Mouse (Mus musculus): ENCODE results near the gene Doc2a. TPM values are rescaled to one million over a fixed set of nuclear protein-coding genes. Genes with fewer than 3 reads are reported as not detected.

Gene Doc2a
- polyA plus RNA-seq, 1 experiment from 2014 or later = 1.6 TPM

- H3K4me3 ChIP-seq (ENCODE audit: low read depth, low read length) = no peak overlapping the region
- TF ChIP-seq CTCF (IDR thresholded peaks at IDR 0.05; ENCODE audit: low read depth) = no peak
- WGBS = 30% methylated on average over 10 of the region's 10 CpGs
- H3K27ac ChIP-seq (ENCODE audit: low read depth, low read length) = no peak overlapping the region
- no peak overlapping the region for H3K4me2 ChIP-seq (replicated peaks; ENCODE audit: low read depth)
- H3K9ac ChIP-seq (ENCODE audit: low read depth, low read length) = no peak overlapping the region
- 0 out of 2 replicates have a peak, but pooled peaks have one; percentile 6 for ATAC-seq
- peaks cover 19% of the 10 kb centered on the region for H3K27me3 ChIP-seq (replicated peaks; ENCODE audit: control insufficient read depth, insufficient read depth, low read length)
- peaks cover 21% of the 10 kb centered on the region; the same call in 1 of the 2 replicates for H3K36me3 ChIP-seq (ENCODE audit: control insufficient read depth, insufficient read depth)
- H3K9me3 ChIP-seq (ENCODE audit: control insufficient read depth) = no peaks in the 10 kb centered on the region
- H3K4me1 ChIP-seq (replicated peaks; ENCODE audit: control insufficient read depth, insufficient read depth, low read length) = no peaks in the 10 kb centered on the region; the same call in 1 of the 2 replicates
These were observed 1.6 kb downstream of the Doc2a start for GRCm38 (mm10) chr7:126848794-126849193.

GRCm38 (mm10) chr7:126850161-126850560 is 2.9 kb downstream of the Doc2a start:
- Histone ChIP-seq H3K4me2 (replicated peaks; ENCODE audit: low read depth) (no peak overlapping the region), H3K4me1 (replicated peaks; ENCODE audit: control insufficient read depth, insufficient read depth, low read length) (no peaks in the 10 kb centered on the region; the same call in 1 of the 2 replicates), H3K4me3 (ENCODE audit: low read depth, low read length) (no peak overlapping the region), H3K9me3 (ENCODE audit: control insufficient read depth) (no peaks in the 10 kb centered on the region), H3K36me3 (ENCODE audit: control insufficient read depth, insufficient read depth) (peaks cover 32% of the 10 kb centered on the region; the same call in 1 of the 2 replicates), H3K27ac (ENCODE audit: low read depth, low read length) (no peak overlapping the region), H3K27me3 (replicated peaks; ENCODE audit: control insufficient read depth, insufficient read depth, low read length) (peaks cover 19% of the 10 kb centered on the region), H3K9ac (ENCODE audit: low read depth, low read length) (no peak overlapping the region)
- TF ChIP-seq CTCF (IDR thresholded peaks at IDR 0.05; ENCODE audit: low read depth) = no peak
- ATAC-seq = peak; percentile 76
- 34% methylated on average over 6 of the region's 6 CpGs for WGBS

GRCm38 (mm10) chr7:126851192-126851591 is 4.0 kb downstream of the Doc2a start:
- Histone ChIP-seq H3K36me3 (ENCODE audit: control insufficient read depth, insufficient read depth) (peaks cover 42% of the 10 kb centered on the region; the same call in 1 of the 2 replicates), H3K9me3 (ENCODE audit: control insufficient read depth) (no peaks in the 10 kb centered on the region), H3K27ac (ENCODE audit: low read depth, low read length) (no peak overlapping the region), H3K4me2 (replicated peaks; ENCODE audit: low read depth) (no peak overlapping the region), H3K27me3 (replicated peaks; ENCODE audit: control insufficient read depth, insufficient read depth, low read length) (peaks cover 19% of the 10 kb centered on the region), H3K9ac (ENCODE audit: low read depth, low read length) (no peak overlapping the region), H3K4me3 (ENCODE audit: low read depth, low read length) (no peak overlapping the region), H3K4me1 (replicated peaks; ENCODE audit: control insufficient read depth, insufficient read depth, low read length) (no peaks in the 10 kb centered on the region; the same call in 1 of the 2 replicates)
- WGBS = 67% methylated on average over 12 of the region's 12 CpGs
- no peak for TF ChIP-seq CTCF (IDR thresholded peaks at IDR 0.05; ENCODE audit: low read depth)
- no peak for ATAC-seq

GRCm38 (mm10) chr7:126853454-126853853 is 6.2 kb downstream of the Doc2a start:
- H3K4me3 ChIP-seq (ENCODE audit: low read depth, low read length) = no peak overlapping the region
- H3K36me3 ChIP-seq (ENCODE audit: control insufficient read depth, insufficient read depth) = peaks cover 65% of the 10 kb centered on the region; the same call in 1 of the 2 replicates
- H3K9ac ChIP-seq (ENCODE audit: low read depth, low read length) = no peak overlapping the region
- ATAC-seq = no peak
- no peak for TF ChIP-seq CTCF (IDR thresholded peaks at IDR 0.05; ENCODE audit: low read depth)
- H3K27ac ChIP-seq (ENCODE audit: low read depth, low read length) = no peak overlapping the region
- no peaks in the 10 kb centered on the region for H3K4me1 ChIP-seq (replicated peaks; ENCODE audit: control insufficient read depth, insufficient read depth, low read length)
- H3K27me3 ChIP-seq (replicated peaks; ENCODE audit: control insufficient read depth, insufficient read depth, low read length) = peaks cover 7% of the 10 kb centered on the region
- WGBS = 81% methylated on average over 5 of the region's 5 CpGs
- no peak overlapping the region for H3K4me2 ChIP-seq (replicated peaks; ENCODE audit: low read depth)
- no peaks in the 10 kb centered on the region for H3K9me3 ChIP-seq (ENCODE audit: control insufficient read depth)

- no peak for ATAC-seq
- H3K27ac ChIP-seq (ENCODE audit: low read depth, low read length) = no peak overlapping the region
- peaks cover 74% of the 10 kb centered on the region; the same call in 1 of the 2 replicates for H3K36me3 ChIP-seq (ENCODE audit: control insufficient read depth, insufficient read depth)
- no peak overlapping the region for H3K4me3 ChIP-seq (ENCODE audit: low read depth, low read length)
- 89% methylated on average over 3 of the region's 3 CpGs for WGBS
- TF ChIP-seq CTCF (IDR thresholded peaks at IDR 0.05; ENCODE audit: low read depth) = no peak
- no peaks in the 10 kb centered on the region for H3K9me3 ChIP-seq (ENCODE audit: control insufficient read depth)
- no peaks in the 10 kb centered on the region for H3K4me1 ChIP-seq (replicated peaks; ENCODE audit: control insufficient read depth, insufficient read depth, low read length)
- no peaks in the 10 kb centered on the region for H3K27me3 ChIP-seq (replicated peaks; ENCODE audit: control insufficient read depth, insufficient read depth, low read length)
- H3K9ac ChIP-seq (ENCODE audit: low read depth, low read length) = no peak overlapping the region
- no peak overlapping the region for H3K4me2 ChIP-seq (replicated peaks; ENCODE audit: low read depth)
These were observed 8.4 kb downstream of the Doc2a start for GRCm38 (mm10) chr7:126855641-126856040.

- peak; percentile 10; the same call in 1 of the 2 replicates for TF ChIP-seq CTCF (IDR thresholded peaks at IDR 0.05; ENCODE audit: low read depth)
- H3K4me1 ChIP-seq (replicated peaks; ENCODE audit: control insufficient read depth, insufficient read depth, low read length) = peaks cover 5% of the 10 kb centered on the region; the same call in 1 of the 2 replicates
- H3K9ac ChIP-seq (ENCODE audit: low read depth, low read length) = no peak overlapping the region
- H3K36me3 ChIP-seq (ENCODE audit: control insufficient read depth, insufficient read depth) = peaks cover 72% of the 10 kb centered on the region; the same call in 1 of the 2 replicates
- H3K27me3 ChIP-seq (replicated peaks; ENCODE audit: control insufficient read depth, insufficient read depth, low read length) = no peaks in the 10 kb centered on the region
- no peak overlapping the region for H3K4me3 ChIP-seq (ENCODE audit: low read depth, low read length)
- H3K27ac ChIP-seq (ENCODE audit: low read depth, low read length) = no peak overlapping the region
- H3K9me3 ChIP-seq (ENCODE audit: control insufficient read depth) = no peaks in the 10 kb centered on the region
- H3K4me2 ChIP-seq (replicated peaks; ENCODE audit: low read depth) = no peak overlapping the region
- ATAC-seq = no peak
- 61% methylated on average over 9 of the region's 9 CpGs for WGBS
These were observed 9.7 kb downstream of the Doc2a start for GRCm38 (mm10) chr7:126856741-126857420.

All from intestine, postnatal 0 days (tissue).